Mouse (Mus musculus) liver, adult 2 months (tissue): ENCODE results near the gene Nemp1.

ENCODE experiments used
- CTCF ChIP-seq: fragments of 200-500 bp; IDR thresholded peaks from 2 replicates; pipeline ENCODE4 v1.5.1; 2011; ENCODE audit warnings: low read depth, low read length, control low read depth
- POLR2A ChIP-seq: fragments of 200-500 bp; IDR thresholded peaks from 2 replicates; pipeline ENCODE4 v1.6.1; 2011; ENCODE audit warnings: low read length, control low read depth; ENCODE audit not compliant: insufficient read depth; ENCODE audit errors: extremely low read depth

GRCm38 (mm10) chr10:127679208-127679607 lies 12.5 kb downstream of the Nemp1 start:
- TF ChIP-seq CTCF (no peak), POLR2A (no peak)
